Mouse (Mus musculus): Measurements from ENCODE around the gene Lrrfip1. TPM values are rescaled to one million over a fixed set of nuclear protein-coding genes. Genes with fewer than 3 reads are reported as not detected.

Gene Lrrfip1
- total and polyA plus RNA-seq, 2 experiments from 2014 or later, result 52.4 to 62.0 TPM

- no peak overlapping the region for H3K4me2 ChIP-seq (ENCODE audit: low read depth)
- TF ChIP-seq CTCF (IDR thresholded peaks at IDR 0.05; ENCODE audit: low read depth), result no peak
- no peaks in the 10 kb centered on the region for H3K36me3 ChIP-seq (ENCODE audit: insufficient read depth)
- ATAC-seq (no peak), DNase-seq (no peak)
- H3K4me3 ChIP-seq (ENCODE audit: low read depth, low read length), result no peak overlapping the region
- WGBS, result 77% methylated on average over 6 of the region's 6 CpGs
- no peak overlapping the region for H3K27ac ChIP-seq (ENCODE audit: low read depth, low read length)
- H3K4me1 ChIP-seq (ENCODE audit: insufficient read depth), result peaks cover 23% of the 10 kb centered on the region
- H3K9ac ChIP-seq, result no peak overlapping the region
- H3K9me3 ChIP-seq (ENCODE audit: low read length), result no peaks in the 10 kb centered on the region
- no peaks in the 10 kb centered on the region for H3K27me3 ChIP-seq (ENCODE audit: insufficient read depth, low read length)
These were observed 59.7 kb downstream of the Lrrfip1 start for GRCm38 (mm10) chr1:91058251-91058650.

- Histone ChIP-seq H3K9ac (no peak overlapping the region), H3K9me3 (ENCODE audit: low read length) (no peaks in the 10 kb centered on the region), H3K36me3 (ENCODE audit: insufficient read depth) (no peaks in the 10 kb centered on the region), H3K4me1 (ENCODE audit: insufficient read depth) (peaks cover 17% of the 10 kb centered on the region), H3K4me3 (ENCODE audit: low read depth, low read length) (no peak overlapping the region), H3K27me3 (ENCODE audit: insufficient read depth, low read length) (no peaks in the 10 kb centered on the region), H3K27ac (ENCODE audit: low read depth, low read length) (no peak overlapping the region), H3K4me2 (ENCODE audit: low read depth) (no peak overlapping the region)
- ATAC-seq (no peak), DNase-seq (no peak)
- no peak for TF ChIP-seq CTCF (IDR thresholded peaks at IDR 0.05; ENCODE audit: low read depth)
- 81% methylated on average over 9 of the region's 9 CpGs for WGBS
These were observed 61.5 kb downstream of the Lrrfip1 start for GRCm38 (mm10) chr1:91059792-91060604.

DNA sequence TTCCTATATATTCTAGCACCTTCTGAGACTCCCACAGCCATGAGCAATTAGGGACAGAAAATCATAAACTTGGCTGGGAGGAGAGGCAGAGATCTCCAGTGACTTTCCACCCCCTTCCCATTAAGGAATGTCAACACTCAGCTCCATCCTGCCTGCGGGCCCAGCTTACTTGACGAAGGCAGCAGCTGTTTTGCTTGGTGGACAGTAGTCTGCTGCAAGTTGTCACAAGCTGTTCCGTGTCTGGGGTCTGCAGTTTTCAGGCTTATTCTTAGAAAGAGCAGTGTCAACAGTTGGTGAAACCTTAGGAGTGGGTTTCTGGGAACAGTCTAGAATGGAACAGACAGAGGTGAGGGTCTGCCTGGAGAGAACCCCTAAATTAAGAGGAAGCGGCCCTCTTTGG is 62.6 kb downstream of the Lrrfip1 start:
- no peak overlapping the region for H3K4me2 ChIP-seq (ENCODE audit: low read depth)
- TF ChIP-seq CTCF (IDR thresholded peaks at IDR 0.05; ENCODE audit: low read depth), result no peak
- no peak for ATAC-seq
- no peak overlapping the region for H3K4me3 ChIP-seq (ENCODE audit: low read depth, low read length)
- no peak for DNase-seq
- H3K4me1 ChIP-seq (ENCODE audit: insufficient read depth), result peaks cover 22% of the 10 kb centered on the region
- H3K9me3 ChIP-seq (ENCODE audit: low read length), result no peaks in the 10 kb centered on the region
- H3K27me3 ChIP-seq (ENCODE audit: insufficient read depth, low read length), result no peaks in the 10 kb centered on the region
- H3K27ac ChIP-seq (ENCODE audit: low read depth, low read length), result no peak overlapping the region
- no peaks in the 10 kb centered on the region for H3K36me3 ChIP-seq (ENCODE audit: insufficient read depth)
- H3K9ac ChIP-seq, result no peak overlapping the region
- 82% methylated on average over 4 of the region's 4 CpGs for WGBS

- no peak for TF ChIP-seq CTCF (IDR thresholded peaks at IDR 0.05; ENCODE audit: low read depth)
- Histone ChIP-seq H3K9ac (peak overlapping the region; percentile 2; the same call in 1 of the 2 replicates), H3K4me2 (ENCODE audit: low read depth) (peak overlapping the region; percentile 35), H3K4me1 (ENCODE audit: insufficient read depth) (peaks cover 22% of the 10 kb centered on the region), H3K4me3 (ENCODE audit: low read depth, low read length) (no peak overlapping the region), H3K27me3 (ENCODE audit: insufficient read depth, low read length) (no peaks in the 10 kb centered on the region), H3K9me3 (ENCODE audit: low read length) (no peaks in the 10 kb centered on the region), H3K36me3 (ENCODE audit: insufficient read depth) (no peaks in the 10 kb centered on the region), H3K27ac (ENCODE audit: low read depth, low read length) (peak overlapping the region; percentile 73)
- WGBS, result 24% methylated on average over 5 of the region's 5 CpGs
- DNase-seq (peak; percentile 69), ATAC-seq (peak; percentile 92)
These were observed 63.8 kb downstream of the Lrrfip1 start for GRCm38 (mm10) chr1:91062363-91062762.

DNA sequence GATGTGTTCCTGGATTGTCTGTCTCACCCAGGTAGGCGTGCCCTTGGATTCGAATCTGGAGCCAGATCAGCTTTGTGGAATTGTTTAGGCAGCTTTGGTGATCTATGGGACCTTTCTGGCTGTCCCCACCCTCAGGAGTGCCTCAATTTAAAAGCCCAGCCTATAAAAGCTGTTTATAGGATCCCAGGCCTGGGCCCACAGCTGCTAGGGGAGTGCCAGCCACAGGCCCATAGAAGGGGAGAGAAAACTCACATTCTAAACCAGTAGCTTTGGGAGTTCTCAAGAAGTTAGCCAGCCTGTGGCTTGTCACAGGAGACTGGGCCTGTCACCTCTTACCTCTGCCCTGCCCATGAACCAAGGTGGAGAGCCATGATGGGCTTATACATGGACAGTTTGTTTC is 65.5 kb downstream of the Lrrfip1 start:
- no peak for DNase-seq
- Histone ChIP-seq H3K27ac (ENCODE audit: low read depth, low read length) (no peak overlapping the region), H3K36me3 (ENCODE audit: insufficient read depth) (no peaks in the 10 kb centered on the region), H3K9me3 (ENCODE audit: low read length) (no peaks in the 10 kb centered on the region), H3K4me3 (ENCODE audit: low read depth, low read length) (no peak overlapping the region), H3K4me1 (ENCODE audit: insufficient read depth) (peaks cover 22% of the 10 kb centered on the region), H3K27me3 (ENCODE audit: insufficient read depth, low read length) (no peaks in the 10 kb centered on the region), H3K9ac (no peak overlapping the region), H3K4me2 (ENCODE audit: low read depth) (no peak overlapping the region)
- WGBS, result 96% methylated on average over 2 of the region's 2 CpGs
- no peak for TF ChIP-seq CTCF (IDR thresholded peaks at IDR 0.05; ENCODE audit: low read depth)
- no peak for ATAC-seq

GRCm38 (mm10) chr1:91064903-91065525 is 66.5 kb downstream of the Lrrfip1 start:
- peak; percentile 59 for ATAC-seq
- no peak for TF ChIP-seq CTCF (IDR thresholded peaks at IDR 0.05; ENCODE audit: low read depth)
- Histone ChIP-seq H3K4me2 (ENCODE audit: low read depth) (no peak overlapping the region), H3K27me3 (ENCODE audit: insufficient read depth, low read length) (no peaks in the 10 kb centered on the region), H3K36me3 (ENCODE audit: insufficient read depth) (no peaks in the 10 kb centered on the region), H3K27ac (ENCODE audit: low read depth, low read length) (no peak overlapping the region), H3K9ac (no peak overlapping the region), H3K4me1 (ENCODE audit: insufficient read depth) (peaks cover 22% of the 10 kb centered on the region), H3K9me3 (ENCODE audit: low read length) (no peaks in the 10 kb centered on the region), H3K4me3 (ENCODE audit: low read depth, low read length) (no peak overlapping the region)
- 74% methylated on average over 11 of the region's 11 CpGs for WGBS
- peak; percentile 11 for DNase-seq

DNA sequence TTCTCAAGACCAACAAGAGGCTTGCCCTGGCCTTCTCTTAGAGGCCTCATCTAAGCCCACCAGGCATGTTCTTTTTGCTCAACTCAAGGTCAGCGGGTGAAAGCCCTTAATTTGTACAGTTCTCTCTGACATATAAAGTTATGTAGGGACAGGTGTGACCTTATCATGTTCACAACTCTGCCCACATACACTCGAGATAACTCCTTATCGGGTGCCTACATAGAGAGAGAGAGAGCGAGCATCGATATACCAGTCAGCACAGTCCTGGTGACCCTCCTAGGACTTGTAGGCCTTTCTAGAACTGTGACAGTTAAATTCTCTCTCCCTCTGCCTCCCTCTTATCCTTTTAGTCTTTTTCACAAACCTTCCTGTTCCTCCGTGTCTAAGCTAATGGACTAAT is 67.5 kb downstream of the Lrrfip1 start:
- no peak overlapping the region for H3K9ac ChIP-seq
- no peak for ATAC-seq

More for the DNA sequence above, 67.5 kb downstream of the Lrrfip1 start:
- Histone ChIP-seq H3K4me3 (ENCODE audit: low read depth, low read length) (no peak overlapping the region), H3K4me2 (ENCODE audit: low read depth) (no peak overlapping the region), H3K4me1 (ENCODE audit: insufficient read depth) (peaks cover 22% of the 10 kb centered on the region), H3K27ac (ENCODE audit: low read depth, low read length) (no peak overlapping the region), H3K27me3 (ENCODE audit: insufficient read depth, low read length) (no peaks in the 10 kb centered on the region), H3K36me3 (ENCODE audit: insufficient read depth) (no peaks in the 10 kb centered on the region), H3K9me3 (ENCODE audit: low read length) (no peaks in the 10 kb centered on the region)
- no peak for DNase-seq
- no peak for TF ChIP-seq CTCF (IDR thresholded peaks at IDR 0.05; ENCODE audit: low read depth)
- WGBS, result 96% methylated on average over 6 of the region's 6 CpGs
